Mouse (Mus musculus): ENCODE results near the gene Pex11a. TPM values are rescaled to one million over a fixed set of nuclear protein-coding genes. Genes with fewer than 3 reads are reported as not detected.

Pex11a gene
- 7.5 TPM for polyA plus RNA-seq (2017; shearing (Covaris generic))

DNA sequence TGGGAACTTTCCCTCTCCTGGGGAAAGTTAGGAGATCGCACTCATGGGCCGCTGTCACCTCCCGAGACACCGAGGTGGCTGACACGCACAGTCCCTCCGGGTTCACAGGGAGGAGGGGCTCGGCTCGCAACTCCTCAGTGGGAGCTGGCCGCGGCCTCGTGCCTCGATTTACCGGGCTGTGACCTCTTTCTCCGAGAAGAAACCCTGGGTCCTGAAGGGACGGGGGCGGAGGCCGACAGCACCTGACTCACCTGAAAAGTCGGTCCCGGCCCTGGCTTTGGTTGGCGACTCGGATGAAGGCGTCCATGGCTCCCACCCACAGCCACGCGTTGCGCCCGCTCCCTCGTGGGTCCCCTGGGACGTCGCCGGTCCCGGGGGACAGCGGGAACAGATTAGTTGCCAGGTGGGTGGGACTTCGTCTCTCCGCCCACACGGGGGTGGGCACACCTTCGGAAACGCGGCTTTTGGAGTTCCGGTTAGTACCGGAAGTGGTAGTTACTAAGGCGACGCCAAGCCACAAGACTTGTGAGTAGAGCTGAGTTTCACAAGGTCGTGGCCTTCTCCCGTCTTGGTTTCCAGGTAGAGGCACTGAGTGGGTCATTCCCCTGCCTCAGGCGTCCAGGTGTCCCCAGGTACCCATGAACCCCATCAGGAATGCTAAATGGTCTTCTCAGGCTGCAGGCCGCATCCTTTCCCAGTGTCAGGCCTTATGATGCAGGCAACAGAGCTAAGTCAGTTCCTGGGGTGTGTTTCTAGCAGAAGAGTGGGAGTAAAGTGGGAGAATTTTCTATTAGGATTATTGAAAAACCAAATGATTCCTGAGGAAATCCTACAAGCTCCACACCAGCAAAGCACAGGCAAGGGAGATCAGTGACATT, at the start of gene Pex11a, which contains the start of gene Wdr93:
Pex11a (minus strand) TSS at position 473 of the 878 bp plus-strand sequence.
Wdr93 (plus strand) TSS at position 505 of the 878 bp plus-strand sequence.

GRCm38 (mm10) chr7:79732622-79733021, 10.3 kb downstream of the Pex11a start, which contains the start of gene Plin1:
Plin1 (minus strand) TSS chr7:79732903.

DNA sequence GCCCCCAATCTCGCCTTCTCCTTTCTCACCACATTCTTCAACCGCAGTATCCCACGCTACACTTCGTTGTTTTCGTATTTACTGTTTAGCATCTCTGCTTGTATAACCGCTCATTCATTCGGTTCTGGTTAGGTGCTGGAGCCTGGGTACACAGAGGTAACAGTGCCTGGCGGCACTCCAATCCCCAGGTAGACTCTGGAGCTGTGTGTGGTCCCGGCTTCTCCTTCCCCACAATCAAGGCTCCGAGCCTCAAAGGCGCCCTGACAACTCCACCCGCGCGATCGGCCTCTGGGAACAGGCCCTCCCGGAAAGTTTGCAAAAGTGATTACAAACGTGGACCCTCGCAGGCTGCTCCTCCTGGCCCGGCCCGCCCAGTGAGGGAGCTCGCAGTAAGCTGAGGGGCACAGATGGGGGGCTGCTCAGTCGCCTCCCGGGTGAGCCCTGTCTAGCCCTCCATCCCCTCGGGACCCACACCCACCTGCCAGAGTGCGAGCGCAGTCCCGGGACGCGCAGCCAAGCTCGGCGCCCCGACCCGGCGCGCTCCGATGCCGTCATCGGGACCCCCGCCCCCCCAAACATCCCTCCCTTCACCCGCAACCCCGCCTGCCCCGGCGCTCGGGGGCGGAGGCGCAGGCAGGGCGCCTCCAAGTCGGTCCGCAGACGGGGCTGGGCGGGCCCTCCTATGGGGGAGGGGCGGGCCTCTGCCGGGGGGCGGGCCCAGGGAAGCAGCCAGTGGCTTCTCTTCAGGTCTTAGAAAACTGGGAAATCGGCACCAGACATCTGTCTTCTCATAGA, 27.5 kb downstream of the Pex11a start, which contains the start of gene Kif7:
Kif7 (minus strand) TSS at position 534 of the 795 bp plus-strand sequence.

Other genes starting within 250 kb of the Pex11a start
- gene Rhcg, start 125.5 kb downstream of the Pex11a start, polyA plus RNA-seq (2017; shearing (Covaris generic)): not detected
- gene Ticrr, start 82.9 kb downstream of the Pex11a start, polyA plus RNA-seq (2017; shearing (Covaris generic)): 2.1 TPM
- gene Kif7, start 27.4 kb downstream of the Pex11a start, polyA plus RNA-seq (2017; shearing (Covaris generic)): 0.23 TPM
- not detected for gene Plin1, start 10.2 kb downstream of the Pex11a start, polyA plus RNA-seq (2017; shearing (Covaris generic))
- gene Wdr93, start within 50 bp of the Pex11a start, polyA plus RNA-seq (2017; shearing (Covaris generic)): 0.17 TPM
- not detected for gene Mesp1, start 50.7 kb upstream of the Pex11a start, polyA plus RNA-seq (2017; shearing (Covaris generic))
- 0.15 TPM for gene Mesp2, start 67.6 kb upstream of the Pex11a start, polyA plus RNA-seq (2017; shearing (Covaris generic))
- not detected for gene Anpep, start 117.9 kb upstream of the Pex11a start, polyA plus RNA-seq (2017; shearing (Covaris generic))
- gene Ap3s2, start 177.5 kb upstream of the Pex11a start, polyA plus RNA-seq (2017; shearing (Covaris generic)): 32.0 TPM
- 0.12 TPM for gene Arpin, start 192.2 kb upstream of the Pex11a start, polyA plus RNA-seq (2017; shearing (Covaris generic))